Mouse (Mus musculus): ENCODE measurements at regions not wholly inside any gene's neighbourhood (a gene's known extent, or its start where the extent isn't known, plus 50 kb on each side); places are given as distances from the start of the nearest gene placed in this dataset.

GRCm38 (mm10) chr10:117896911-117897643 is 51.2 kb upstream of the Rap1b start:
- no peak overlapping the region; the same call in 1 of the 2 replicates for H3K27ac ChIP-seq
- no peaks in the 10 kb centered on the region for H3K4me1 ChIP-seq
- WGBS: 53% methylated on average over 12 of the region's 12 CpGs
- H3K9ac ChIP-seq: no peak overlapping the region
- no peak overlapping the region for H3K4me3 ChIP-seq
- H3K36me3 ChIP-seq: no peaks in the 10 kb centered on the region
- H3K4me2 ChIP-seq: no peak overlapping the region
- ATAC-seq (ENCODE audit: insufficient number of reproducible peaks, insufficient read depth, low FRiP score, low TSS enrichment, low read depth): no peak
- no peaks in the 10 kb centered on the region for H3K9me3 ChIP-seq
- no peaks in the 10 kb centered on the region for H3K27me3 ChIP-seq

- no peaks in the 10 kb centered on the region for H3K36me3 ChIP-seq
- no peak overlapping the region for H3K27ac ChIP-seq
- H3K4me2 ChIP-seq: no peak overlapping the region
- H3K4me3 ChIP-seq: no peak overlapping the region
- H3K9me3 ChIP-seq: no peaks in the 10 kb centered on the region
- 69% methylated on average over 5 of the region's 5 CpGs for WGBS
- H3K4me1 ChIP-seq: no peaks in the 10 kb centered on the region
- H3K9ac ChIP-seq: no peak overlapping the region
- no peaks in the 10 kb centered on the region for H3K27me3 ChIP-seq
- ATAC-seq (ENCODE audit: insufficient number of reproducible peaks, insufficient read depth, low FRiP score, low TSS enrichment, low read depth): no peak
These were observed 51.9 kb upstream of the Rap1b start for GRCm38 (mm10) chr10:117897766-117898165.

- H3K9ac ChIP-seq: no peak overlapping the region
- H3K4me3 ChIP-seq: no peak overlapping the region
- no peaks in the 10 kb centered on the region for H3K36me3 ChIP-seq
- no peak for ATAC-seq (ENCODE audit: insufficient number of reproducible peaks, insufficient read depth, low FRiP score, low TSS enrichment, low read depth)
- no peak overlapping the region for H3K4me2 ChIP-seq
- no peaks in the 10 kb centered on the region for H3K9me3 ChIP-seq
- H3K4me1 ChIP-seq: no peaks in the 10 kb centered on the region
- WGBS: 93% methylated on average over 3 of the region's 3 CpGs
- H3K27me3 ChIP-seq: no peaks in the 10 kb centered on the region
- H3K27ac ChIP-seq: no peak overlapping the region
These were observed 52.6 kb upstream of the Rap1b start for GRCm38 (mm10) chr10:117898391-117898790.

GRCm38 (mm10) chr10:117899410-117899935 is 53.6 kb upstream of the Rap1b start:
- no peaks in the 10 kb centered on the region for H3K36me3 ChIP-seq
- no peak for ATAC-seq (ENCODE audit: insufficient number of reproducible peaks, insufficient read depth, low FRiP score, low TSS enrichment, low read depth)

GRCm38 (mm10) chr10:117905666-117906266 is 59.9 kb upstream of the Rap1b start:
- Histone ChIP-seq H3K9me3 (no peaks in the 10 kb centered on the region), H3K4me1 (peaks cover 21% of the 10 kb centered on the region), H3K4me3 (peak overlapping the region; percentile 41), H3K27me3 (no peaks in the 10 kb centered on the region), H3K36me3 (no peaks in the 10 kb centered on the region), H3K9ac (peak overlapping the region; percentile 64), H3K27ac (peak overlapping the region; percentile 89), H3K4me2 (peak overlapping the region; percentile 68)
- ATAC-seq (ENCODE audit: insufficient number of reproducible peaks, insufficient read depth, low FRiP score, low TSS enrichment, low read depth): no peak
- 10% methylated on average over 27 of the region's 27 CpGs for WGBS

More at GRCm38 (mm10) chr10:117899410-117899935, 53.6 kb upstream of the Rap1b start:
- Histone ChIP-seq H3K27me3 (no peaks in the 10 kb centered on the region), H3K9me3 (no peaks in the 10 kb centered on the region), H3K27ac (no peak overlapping the region), H3K9ac (no peak overlapping the region), H3K4me1 (no peaks in the 10 kb centered on the region), H3K4me3 (no peak overlapping the region), H3K4me2 (no peak overlapping the region)
- 60% methylated on average over 13 of the region's 13 CpGs for WGBS

GRCm38 (mm10) chr10:117906267-117906811 is 60.5 kb upstream of the Rap1b start:
- Histone ChIP-seq H3K36me3 (no peaks in the 10 kb centered on the region), H3K4me3 (peak overlapping the region; percentile 41), H3K9ac (peak overlapping the region; percentile 64), H3K4me2 (peak overlapping the region; percentile 68), H3K27ac (peak overlapping the region; percentile 89), H3K27me3 (no peaks in the 10 kb centered on the region), H3K4me1 (peaks cover 21% of the 10 kb centered on the region), H3K9me3 (no peaks in the 10 kb centered on the region)
- peak; percentile 82 for ATAC-seq (ENCODE audit: insufficient number of reproducible peaks, insufficient read depth, low FRiP score, low TSS enrichment, low read depth)
- WGBS: 13% methylated on average over 11 of the region's 11 CpGs

GRCm38 (mm10) chr10:117908079-117908675 is 62.3 kb upstream of the Rap1b start:
- Histone ChIP-seq H3K27ac (no peak overlapping the region), H3K9me3 (no peaks in the 10 kb centered on the region; the same call in 1 of the 2 replicates), H3K27me3 (no peaks in the 10 kb centered on the region), H3K4me2 (no peak overlapping the region), H3K36me3 (no peaks in the 10 kb centered on the region), H3K9ac (no peak overlapping the region), H3K4me1 (peaks cover 21% of the 10 kb centered on the region), H3K4me3 (no peak overlapping the region)
- WGBS: 65% methylated on average over 16 of the region's 16 CpGs
- no peak for ATAC-seq (ENCODE audit: insufficient number of reproducible peaks, insufficient read depth, low FRiP score, low TSS enrichment, low read depth)

- ATAC-seq (ENCODE audit: insufficient number of reproducible peaks, insufficient read depth, low FRiP score, low TSS enrichment, low read depth): no peak
- WGBS: 84% methylated on average over 4 of the region's 4 CpGs
- peaks cover 21% of the 10 kb centered on the region for H3K4me1 ChIP-seq
These were observed 63.3 kb upstream of the Rap1b start for GRCm38 (mm10) chr10:117909155-117909554.

GRCm38 (mm10) chr10:117909811-117910239 is 64.0 kb upstream of the Rap1b start:
- 45% methylated on average over 11 of the region's 11 CpGs for WGBS
- H3K4me2 ChIP-seq: peak overlapping the region; percentile 28
- H3K4me1 ChIP-seq: peaks cover 21% of the 10 kb centered on the region
- H3K9me3 ChIP-seq: no peaks in the 10 kb centered on the region; the same call in 1 of the 2 replicates
- ATAC-seq (ENCODE audit: insufficient number of reproducible peaks, insufficient read depth, low FRiP score, low TSS enrichment, low read depth): no peak
- no peak overlapping the region for H3K4me3 ChIP-seq
- H3K36me3 ChIP-seq: no peaks in the 10 kb centered on the region
- no peaks in the 10 kb centered on the region for H3K27me3 ChIP-seq
- H3K9ac ChIP-seq: no peak overlapping the region
- H3K27ac ChIP-seq: no peak overlapping the region

More at GRCm38 (mm10) chr10:117909155-117909554, 63.3 kb upstream of the Rap1b start:
- no peaks in the 10 kb centered on the region; the same call in 1 of the 2 replicates for H3K9me3 ChIP-seq
- H3K4me2 ChIP-seq: no peak overlapping the region
- no peaks in the 10 kb centered on the region for H3K36me3 ChIP-seq
- no peaks in the 10 kb centered on the region for H3K27me3 ChIP-seq
- no peak overlapping the region for H3K4me3 ChIP-seq
- no peak overlapping the region for H3K9ac ChIP-seq
- H3K27ac ChIP-seq: no peak overlapping the region

- no peak overlapping the region for H3K4me3 ChIP-seq
- 84% methylated on average over 7 of the region's 7 CpGs for WGBS
These were observed 64.6 kb upstream of the Rap1b start for GRCm38 (mm10) chr10:117910426-117910825.

GRCm38 (mm10) chr10:117915011-117915735 is 69.3 kb upstream of the Rap1b start:
- Histone ChIP-seq H3K27me3 (no peaks in the 10 kb centered on the region), H3K4me2 (no peak overlapping the region), H3K36me3 (no peaks in the 10 kb centered on the region), H3K4me3 (no peak overlapping the region), H3K4me1 (peaks cover 5% of the 10 kb centered on the region), H3K9ac (no peak overlapping the region), H3K27ac (no peak overlapping the region), H3K9me3 (no peaks in the 10 kb centered on the region; the same call in 1 of the 2 replicates)
- no peak for ATAC-seq (ENCODE audit: insufficient number of reproducible peaks, insufficient read depth, low FRiP score, low TSS enrichment, low read depth)
- WGBS: 86% methylated on average over 4 of the region's 4 CpGs

More at GRCm38 (mm10) chr10:117910426-117910825, 64.6 kb upstream of the Rap1b start:
- Histone ChIP-seq H3K27ac (no peak overlapping the region), H3K27me3 (no peaks in the 10 kb centered on the region), H3K4me1 (peaks cover 18% of the 10 kb centered on the region), H3K9me3 (no peaks in the 10 kb centered on the region; the same call in 1 of the 2 replicates), H3K36me3 (no peaks in the 10 kb centered on the region), H3K9ac (no peak overlapping the region), H3K4me2 (peak overlapping the region; percentile 28; the same call in 1 of the 2 replicates)
- no peak for ATAC-seq (ENCODE audit: insufficient number of reproducible peaks, insufficient read depth, low FRiP score, low TSS enrichment, low read depth)

All from embryonic facial prominence, embryonic 13.5 days (tissue).